Mouse (Mus musculus) heart, adult 8-10 months (tissue): Measurements from ENCODE around the gene Gramd1b. TPM values are rescaled to one million over a fixed set of nuclear protein-coding genes. Genes with fewer than 3 reads are reported as not detected.

Experiments used
- DNase-seq: peaks from one replicate; pipeline ENCODE4 v3.0.0; 2022; ENCODE audit warnings: low spot score
- total RNA-seq, 4 experiments: library from RNA; stranded (reverse); gene quantifications; 2 replicates each; pipeline ENCODE4 v1.2.4; 2022

Gene Gramd1b
- total RNA-seq, 4 experiments from 2014 or later: 12.8 to 28.0 (median 19.8) TPM

GRCm38 (mm10) chr9:40374052-40374451 lies 157.1 kb downstream of the Gramd1b start:
- DNase-seq: no peak

GRCm38 (mm10) chr9:40370151-40370550 lies 161.0 kb downstream of the Gramd1b start:
- no peak for DNase-seq

GRCm38 (mm10) chr9:40366795-40367194 lies 164.4 kb downstream of the Gramd1b start:
- no peak for DNase-seq

GRCm38 (mm10) chr9:40364312-40364711 lies 166.9 kb downstream of the Gramd1b start:
- DNase-seq: no peak

GRCm38 (mm10) chr9:40361970-40362369 lies 169.2 kb downstream of the Gramd1b start:
- no peak for DNase-seq

- no peak for DNase-seq
Measured at GRCm38 (mm10) chr9:40358408-40358896, 172.7 kb downstream of the Gramd1b start.

- DNase-seq: no peak
Measured at GRCm38 (mm10) chr9:40356768-40357446, 174.3 kb downstream of the Gramd1b start.

GRCm38 (mm10) chr9:40356368-40356767 lies 174.8 kb downstream of the Gramd1b start:
- no peak for DNase-seq

- no peak for DNase-seq
Measured at GRCm38 (mm10) chr9:40355406-40355805, 175.8 kb downstream of the Gramd1b start.

- DNase-seq: no peak
Measured at GRCm38 (mm10) chr9:40353596-40353995, 177.6 kb downstream of the Gramd1b start.

- DNase-seq: peak; percentile 38
Measured at GRCm38 (mm10) chr9:40350640-40351039, 180.5 kb downstream of the Gramd1b start.

- DNase-seq: no peak
Measured at GRCm38 (mm10) chr9:40350052-40350451, 181.1 kb downstream of the Gramd1b start.

GRCm38 (mm10) chr9:40349554-40349953 lies 181.6 kb downstream of the Gramd1b start:
- DNase-seq: no peak

GRCm38 (mm10) chr9:40348714-40349233 lies 182.4 kb downstream of the Gramd1b start:
- no peak for DNase-seq

- DNase-seq: no peak
Measured at GRCm38 (mm10) chr9:40346232-40346984, 184.8 kb downstream of the Gramd1b start.

- no peak for DNase-seq
Measured at GRCm38 (mm10) chr9:40345493-40346231, 185.5 kb downstream of the Gramd1b start.

GRCm38 (mm10) chr9:40344801-40345492 lies 186.2 kb downstream of the Gramd1b start:
- no peak for DNase-seq

GRCm38 (mm10) chr9:40343828-40344227 lies 187.4 kb downstream of the Gramd1b start:
- DNase-seq: no peak

- no peak for DNase-seq
Measured at GRCm38 (mm10) chr9:40343053-40343652, 188.0 kb downstream of the Gramd1b start.

- no peak for DNase-seq
Measured at GRCm38 (mm10) chr9:40342101-40342500, 189.1 kb downstream of the Gramd1b start.

GRCm38 (mm10) chr9:40339578-40339977 lies 191.6 kb downstream of the Gramd1b start:
- DNase-seq: no peak
